Mouse (Mus musculus) retina, adult 2 months (tissue): ENCODE data around the gene Tut1.

Experiments used
- DNase-seq: peaks from one replicate; pipeline ENCODE4 v3.0.0-alpha.2; 2012; ENCODE audit warnings: low read depth, low spot score

Tut1 gene

GRCm38 (mm10) chr19:8982303-8983149, 28.9 kb downstream of the Tut1 start:
- DNase-seq = no peak

- DNase-seq = no peak
Measured at GRCm38 (mm10) chr19:8983150-8983650, 29.6 kb downstream of the Tut1 start.

DNA sequence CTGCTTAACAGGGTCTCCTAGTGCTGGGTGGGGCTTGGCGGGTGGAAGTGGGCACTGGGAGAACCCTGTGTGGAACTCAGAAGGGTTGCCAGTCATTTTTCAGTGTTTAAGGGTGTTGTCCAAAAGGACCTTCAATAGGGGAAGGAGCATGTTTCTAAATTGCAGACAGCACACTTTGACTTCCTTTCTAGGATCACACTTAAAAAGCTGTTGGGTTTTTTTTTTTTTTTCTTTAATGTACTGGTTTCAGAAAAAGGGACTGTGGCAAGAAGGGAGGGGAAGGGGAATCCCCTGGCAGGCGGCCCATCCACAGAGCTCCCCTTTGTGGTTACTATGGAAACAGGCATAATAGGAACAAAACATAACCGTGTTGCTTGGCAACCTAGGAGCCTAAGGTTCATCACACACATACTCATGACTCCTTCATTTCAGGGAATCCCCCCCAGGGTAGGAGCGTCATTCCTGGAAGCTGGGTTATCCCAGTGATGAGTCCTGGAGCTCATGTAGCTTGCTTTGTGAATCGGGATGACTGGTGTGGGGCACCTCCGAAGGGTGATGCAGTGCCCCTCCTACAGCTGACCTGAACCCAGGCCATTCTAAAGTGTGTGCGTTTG, 30.7 kb downstream of the Tut1 start:
- DNase-seq = no peak

GRCm38 (mm10) chr19:8985891-8986290, 32.2 kb downstream of the Tut1 start:
- DNase-seq = no peak

DNA sequence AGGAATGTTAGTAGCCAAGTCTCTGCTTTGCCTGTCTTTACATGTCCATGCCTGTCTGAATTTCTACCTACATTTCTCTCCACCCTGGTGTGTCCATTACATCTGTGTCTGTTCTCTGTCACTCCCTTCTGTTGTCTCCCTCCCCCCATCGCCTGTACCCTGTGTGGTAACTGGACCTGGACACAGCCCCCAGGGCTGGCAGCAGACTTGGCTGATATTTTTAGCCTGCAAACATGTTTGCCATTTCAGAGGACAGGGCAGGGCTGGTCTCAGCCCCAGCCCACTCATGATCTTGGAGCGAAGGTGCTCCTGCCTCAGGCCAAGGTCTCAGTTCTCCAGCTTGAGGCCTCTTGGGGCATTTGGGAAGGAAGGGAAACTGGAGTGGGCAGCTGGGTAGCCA, 34.2 kb downstream of the Tut1 start:
- DNase-seq = no peak

DNA sequence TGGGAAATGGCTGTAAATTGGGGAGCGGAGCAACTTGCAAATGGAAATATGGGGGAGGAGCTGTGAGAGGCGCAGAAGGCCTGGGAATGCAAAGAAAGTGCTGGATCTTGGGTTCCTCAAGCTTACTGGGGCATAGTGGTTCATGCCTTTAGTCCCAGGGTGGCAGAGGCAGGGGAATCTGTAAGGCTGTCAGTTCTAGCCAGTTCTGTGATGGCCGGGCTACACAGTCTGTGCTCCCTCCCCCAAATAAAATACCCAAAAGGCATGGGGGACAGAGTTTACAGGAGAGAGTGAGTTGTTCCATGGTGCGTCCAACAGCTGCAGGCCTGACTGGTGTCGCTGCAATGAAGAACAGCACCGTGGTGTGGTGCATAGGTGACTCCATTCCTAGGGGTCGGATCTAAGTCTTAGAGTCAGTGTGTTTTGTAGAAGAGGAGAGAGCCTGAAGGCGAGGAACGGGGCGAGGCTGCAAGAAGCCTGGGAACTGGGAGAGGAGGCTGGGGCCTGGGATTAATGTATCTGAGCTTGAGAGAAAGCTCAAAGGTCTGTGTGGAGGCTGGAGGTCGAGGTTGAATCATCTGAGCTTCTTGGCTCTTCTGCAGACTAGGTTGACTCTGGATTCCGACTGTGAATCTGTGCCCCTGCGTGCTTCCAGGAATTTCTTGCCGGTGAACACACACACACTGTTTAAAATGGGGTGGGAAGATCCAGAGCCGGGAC, 34.9 kb downstream of the Tut1 start:
- no peak for DNase-seq

DNA sequence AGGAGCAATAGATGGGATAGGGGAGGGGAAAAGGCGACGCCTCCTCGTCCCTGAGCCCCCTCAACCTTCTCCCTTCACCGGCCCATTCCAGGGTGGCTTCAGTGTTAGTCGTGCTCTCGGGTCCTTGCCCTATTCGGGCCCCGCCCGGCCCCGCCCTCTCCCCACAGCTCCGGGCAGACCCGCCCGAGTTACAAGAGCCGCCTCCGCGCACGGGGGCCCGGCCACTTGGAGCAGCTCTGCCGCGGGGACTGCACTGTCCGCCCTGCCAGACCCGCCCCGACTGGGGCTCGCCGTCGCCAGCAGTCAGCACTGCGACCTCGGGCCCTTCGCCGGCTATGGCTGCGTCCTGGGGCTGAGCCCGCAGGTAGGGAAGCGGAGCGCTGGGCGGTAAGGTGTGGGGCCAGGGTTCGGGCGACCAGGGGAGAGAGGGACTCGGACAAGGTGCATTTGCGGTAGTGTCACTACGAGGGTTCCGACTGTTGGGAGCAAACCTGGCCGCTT, 35.5 kb downstream of the Tut1 start, which contains the start of gene Ahnak:
Gene Ahnak, plus strand, starts transcription at position 219 of the 501 bp plus-strand sequence.
- no peak for DNase-seq

DNA sequence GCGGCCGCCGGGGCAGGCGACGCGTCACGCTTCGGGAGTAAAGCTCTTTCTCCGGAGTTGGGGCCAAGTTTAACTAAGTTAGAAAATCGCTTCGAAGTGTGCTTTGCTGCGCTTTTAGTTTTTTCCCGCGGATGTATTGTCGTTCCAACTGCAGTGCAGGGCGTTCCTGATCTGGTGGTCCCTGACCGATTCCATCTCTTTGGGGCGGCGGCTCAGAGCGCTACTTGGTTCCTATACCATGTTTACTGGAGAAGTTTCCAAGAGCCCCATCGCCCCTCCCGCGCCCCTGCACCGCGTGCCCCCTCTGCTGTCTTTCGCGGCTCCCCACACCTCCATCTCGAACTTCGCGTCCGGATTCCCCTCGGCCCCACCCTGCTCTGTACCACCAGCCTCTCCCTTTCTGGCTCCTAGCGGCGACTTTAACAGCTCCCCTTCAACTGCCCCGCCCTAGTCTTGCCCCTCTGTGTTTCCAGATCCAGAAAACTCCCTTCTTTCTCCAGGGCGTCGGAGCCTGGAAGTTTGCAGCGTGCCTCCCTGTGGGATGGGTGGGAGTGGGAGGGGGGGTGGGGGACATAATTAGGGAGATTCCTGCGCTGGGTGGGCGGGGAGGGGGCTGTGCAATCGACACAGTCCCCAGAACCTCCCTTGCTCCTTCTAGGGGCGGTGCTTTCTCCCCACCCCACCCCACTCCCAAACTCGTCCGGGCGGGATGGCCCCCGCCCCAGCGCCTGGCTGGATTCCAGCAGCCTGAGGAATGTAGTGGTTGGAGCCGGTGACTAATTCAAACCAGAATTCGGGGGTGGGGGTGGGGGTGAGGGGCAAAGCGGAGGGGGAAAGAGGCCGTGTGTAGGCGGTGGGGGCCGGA, 36.2 kb downstream of the Tut1 start:
- no peak for DNase-seq

DNA sequence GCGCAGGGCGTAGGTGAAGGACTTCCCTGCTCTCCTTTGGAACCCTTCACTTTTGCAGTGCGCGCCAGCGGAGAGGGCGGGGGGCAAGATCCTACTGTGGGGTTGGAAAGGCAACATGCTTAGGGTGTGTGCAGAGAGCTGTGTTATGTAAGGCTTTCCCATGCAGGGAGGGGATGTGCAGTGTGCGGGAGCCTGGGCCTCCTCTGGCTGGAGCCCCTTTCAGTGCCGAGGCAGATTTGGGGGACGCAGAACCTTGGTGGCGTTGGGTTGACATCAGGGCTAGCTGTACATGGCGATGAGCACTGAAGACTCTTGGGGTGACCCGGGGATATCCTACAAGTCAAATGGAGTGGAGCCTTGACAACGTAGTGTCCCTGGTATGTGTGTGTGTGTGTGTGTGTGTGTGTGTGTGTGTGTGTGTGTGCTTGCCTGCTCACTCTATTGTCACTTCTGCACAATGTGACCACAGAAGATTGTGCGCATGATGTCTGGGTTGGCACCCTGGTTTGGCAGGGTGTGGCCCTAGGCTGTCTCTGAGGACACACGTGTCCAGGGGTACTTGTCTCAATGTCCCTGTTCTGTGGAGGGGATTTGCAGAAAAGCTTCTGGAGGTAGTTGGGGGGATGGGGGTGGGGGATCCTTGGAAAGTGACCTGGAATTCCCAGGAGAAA, 36.9 kb downstream of the Tut1 start:
- DNase-seq = no peak

DNA sequence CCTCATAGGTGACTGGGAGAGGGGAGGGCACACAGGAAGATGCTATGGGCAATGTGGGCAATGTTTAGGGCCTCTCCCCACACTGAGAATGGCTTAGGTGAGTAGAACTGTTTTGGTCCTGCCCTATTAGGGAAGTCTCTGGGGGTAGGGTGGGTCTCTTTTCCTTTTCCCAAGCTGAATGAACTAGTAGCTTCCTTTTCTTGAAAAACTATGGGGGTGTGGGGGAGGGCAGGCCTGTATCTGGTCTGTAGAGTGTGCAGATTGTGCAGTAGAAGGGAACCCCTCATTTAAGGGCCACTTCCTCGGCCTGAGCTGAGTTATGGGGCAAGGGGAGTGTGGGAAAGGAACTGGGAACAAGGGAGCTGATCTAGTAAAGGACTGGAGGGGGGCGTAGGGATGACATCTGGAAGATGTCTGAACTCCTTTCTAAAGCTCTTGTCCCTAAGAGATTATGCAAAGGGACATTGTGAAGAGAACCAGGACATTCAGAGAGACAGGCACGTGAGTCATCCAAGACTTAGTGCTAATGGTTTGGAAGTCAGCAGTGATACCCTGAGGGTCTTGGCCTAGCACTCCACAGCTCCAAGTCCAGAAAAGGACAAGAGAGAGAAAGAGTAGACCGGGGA, 37.7 kb downstream of the Tut1 start:
- DNase-seq = no peak

DNA sequence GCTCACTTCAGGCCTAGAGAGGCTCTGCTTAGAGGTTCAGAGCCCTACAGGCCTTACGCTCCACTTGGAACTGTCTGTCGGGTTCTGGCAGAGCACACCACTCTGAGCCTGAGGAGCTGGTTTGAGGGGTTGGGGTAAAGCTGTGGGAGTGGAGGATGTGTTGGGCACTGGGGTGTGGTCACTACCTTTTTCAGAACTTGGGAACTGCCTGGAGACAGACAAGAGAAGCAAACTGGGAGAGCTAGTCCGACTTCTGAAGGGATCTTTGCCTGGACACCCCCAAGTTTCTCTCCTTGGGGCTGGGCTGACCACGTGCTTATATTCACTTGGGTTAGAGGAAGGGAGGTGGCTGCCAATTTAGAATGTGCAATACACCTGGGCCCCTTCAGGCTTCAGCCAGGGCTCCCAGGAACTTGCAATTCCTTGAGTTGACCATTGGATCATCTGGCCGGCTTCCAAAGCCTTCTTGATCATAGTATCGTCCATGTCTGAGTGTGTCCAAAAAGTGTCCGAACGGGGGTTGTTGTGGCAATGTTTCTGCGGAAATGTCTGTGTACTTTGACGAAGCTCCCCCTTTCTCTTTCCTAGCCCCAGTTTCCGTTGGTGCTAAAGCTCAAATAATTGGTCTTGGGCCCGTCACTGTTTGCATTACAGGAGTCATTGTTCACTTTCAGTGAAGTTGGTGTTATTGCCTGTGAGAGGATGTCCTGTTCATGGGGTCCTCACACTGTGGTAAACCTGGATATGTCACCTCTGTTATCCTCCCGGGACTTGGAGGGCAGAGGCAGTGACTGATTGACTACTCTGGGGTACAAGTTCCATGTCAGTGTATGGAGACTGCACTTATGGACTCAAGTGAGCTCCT, 38.5 kb downstream of the Tut1 start:
- no peak for DNase-seq

- DNase-seq = peak; percentile 22
Measured at GRCm38 (mm10) chr19:8992769-8993624, 39.4 kb downstream of the Tut1 start.

- no peak for DNase-seq
Measured at GRCm38 (mm10) chr19:8993625-8993912, 39.9 kb downstream of the Tut1 start.

DNA sequence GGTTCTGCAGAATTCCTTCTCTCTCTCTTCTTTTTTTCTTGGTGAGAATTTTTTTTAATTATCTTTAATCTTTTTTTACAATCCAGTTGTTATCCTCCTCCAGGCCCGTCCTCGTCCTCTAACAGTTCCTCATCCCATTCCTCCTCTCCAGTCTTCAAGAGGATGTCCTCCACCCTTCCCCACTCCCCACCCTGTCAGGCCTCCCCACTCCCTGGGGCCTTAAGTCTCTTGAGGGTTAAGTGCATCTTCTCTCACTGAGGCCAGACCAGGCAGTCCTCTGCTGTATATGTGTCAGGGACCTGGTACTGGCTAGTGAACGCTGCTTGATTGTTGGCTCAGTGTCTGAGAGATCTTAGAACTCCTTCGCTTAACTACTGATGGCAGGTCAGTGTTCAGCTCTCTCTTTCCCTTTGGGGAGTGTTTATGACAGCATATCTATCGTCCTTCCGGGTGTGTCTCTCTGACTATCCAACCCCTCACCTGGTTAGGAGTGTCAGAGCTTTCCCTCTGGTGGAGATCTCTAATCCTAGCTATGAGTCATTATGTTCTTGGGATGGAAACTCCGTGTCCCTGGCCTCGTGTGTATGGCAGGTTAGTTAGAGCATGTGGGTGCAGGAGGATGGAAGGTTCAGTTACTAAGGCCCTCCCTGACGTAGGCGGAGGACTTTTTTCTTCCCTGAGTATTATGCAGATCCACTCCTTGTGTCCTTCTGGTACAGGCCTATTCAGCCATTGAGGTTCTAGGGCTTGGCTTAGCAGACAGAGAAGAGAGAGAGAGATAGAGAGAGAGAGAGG, 41.4 kb downstream of the Tut1 start:
- DNase-seq = no peak

DNA sequence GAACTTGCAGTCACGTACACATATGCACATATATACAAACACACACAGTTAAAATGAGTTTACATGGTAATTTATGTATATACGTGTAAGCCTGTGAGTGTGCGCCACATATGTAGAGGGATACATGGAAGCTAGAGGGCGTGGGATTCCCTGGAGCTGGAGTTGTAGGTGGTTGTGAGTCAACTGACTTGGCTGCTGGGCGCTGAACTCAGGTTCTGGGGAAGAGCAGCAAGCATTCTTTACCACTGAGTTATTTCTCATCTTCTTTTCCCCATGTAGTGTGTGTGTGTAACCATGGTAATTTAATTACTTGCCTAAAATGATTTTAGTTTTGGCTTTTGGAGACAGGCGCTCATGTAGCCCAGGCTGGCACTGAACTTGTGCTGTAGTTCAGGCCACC, 43.0 kb downstream of the Tut1 start:
- no peak for DNase-seq

GRCm38 (mm10) chr19:8997546-8997945, 43.9 kb downstream of the Tut1 start:
- DNase-seq = no peak

DNA sequence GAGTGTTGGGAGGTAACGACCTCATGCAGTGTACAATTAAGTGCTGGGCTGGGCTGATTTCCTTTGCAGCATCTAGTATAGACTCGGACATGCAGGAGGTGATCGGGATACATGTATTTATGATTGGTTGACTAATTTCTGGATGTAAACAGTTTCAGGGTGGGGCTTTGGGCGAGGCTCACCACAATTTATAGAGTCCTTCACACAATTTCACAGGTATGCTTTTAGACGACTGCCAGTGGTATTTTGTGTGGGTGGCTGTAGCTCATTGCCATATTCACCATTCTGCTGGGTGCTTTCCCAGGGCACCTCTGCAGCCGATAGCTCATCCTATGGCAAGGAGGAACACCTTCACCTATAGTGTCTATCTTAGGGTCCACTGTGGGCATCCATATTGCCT, 44.9 kb downstream of the Tut1 start:
- no peak for DNase-seq

GRCm38 (mm10) chr19:8999223-8999622, 45.6 kb downstream of the Tut1 start:
- no peak for DNase-seq
